Mouse (Mus musculus) G1E-ER4 (cell line): Measurements from ENCODE around the gene Nmnat2. TPM values are rescaled to one million over a fixed set of nuclear protein-coding genes. Genes with fewer than 3 reads are reported as not detected.

Experiments
- GATA1 ChIP-seq: IDR thresholded peaks from one replicate; pipeline ENCODE4 v1.8.0; 2012; ENCODE audit warnings: low read length, inconsistent platforms
- polyA plus RNA-seq: library from polyadenylated mRNA; stranded (reverse); fragments of >175 nt; gene quantifications from 2 replicates; pipeline ENCODE4 v1.2.3, GENCODE M21; 2012

Gene Nmnat2
- polyA plus RNA-seq, 1 experiment, result not detected

DNA sequence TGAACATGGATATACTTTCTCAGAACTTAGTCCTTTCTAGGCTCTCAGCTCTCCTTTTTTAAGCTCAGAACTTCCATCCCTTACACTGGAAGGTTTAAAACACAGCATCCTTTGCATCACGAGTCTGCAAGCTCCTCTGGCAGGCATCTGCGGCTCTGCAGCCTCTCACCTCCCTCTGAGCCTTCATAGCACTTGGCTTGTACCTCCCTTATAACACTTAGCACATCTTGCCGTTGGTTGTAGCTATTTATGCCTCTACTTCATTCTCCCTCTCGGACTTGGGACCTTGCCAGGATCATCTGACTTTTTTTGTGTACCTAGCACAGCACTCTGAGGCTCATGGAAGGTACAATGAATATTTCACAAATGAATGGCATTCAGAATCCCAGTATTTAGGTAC is 14.3 kb downstream of the Nmnat2 start:
- TF ChIP-seq GATA1, result no peak

DNA sequence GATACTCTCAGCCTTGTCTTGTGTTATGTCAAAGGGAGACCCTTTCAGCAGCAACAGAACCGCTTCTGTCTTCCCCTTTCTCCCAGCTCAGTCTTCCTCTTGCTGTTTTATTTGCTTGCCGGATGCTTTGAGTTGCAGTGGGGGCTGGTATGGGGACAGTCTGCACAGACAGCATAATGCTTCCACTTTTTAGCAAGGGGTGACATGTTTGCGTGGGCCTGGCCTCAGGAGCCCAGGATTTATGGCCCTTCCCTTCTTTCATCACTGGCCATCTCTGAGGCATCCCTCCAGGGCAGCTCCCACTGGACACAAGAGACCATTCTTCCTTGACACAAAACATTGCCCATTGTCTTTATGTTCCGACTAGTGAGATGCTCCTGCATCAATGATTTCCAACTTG is 18.2 kb downstream of the Nmnat2 start:
- no peak for TF ChIP-seq GATA1

DNA sequence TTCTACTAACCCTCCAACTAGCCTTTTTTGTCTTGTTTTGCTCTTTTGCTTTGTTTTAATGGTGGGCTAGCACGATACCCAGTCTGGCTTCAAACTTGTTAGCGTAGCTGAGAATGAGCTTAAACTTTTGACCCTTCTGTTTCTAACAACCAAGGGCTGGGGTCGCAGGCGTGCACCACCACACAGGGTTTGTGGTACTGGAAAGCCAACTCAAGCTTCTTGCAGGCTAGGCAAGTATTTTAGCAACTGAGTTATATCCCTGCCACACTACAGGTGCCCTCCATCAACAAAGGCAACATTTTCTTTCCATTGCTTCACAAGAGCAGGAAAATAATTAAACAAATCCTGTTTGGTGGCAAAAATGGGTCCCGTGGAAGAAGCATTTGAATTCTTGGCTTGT is 18.6 kb downstream of the Nmnat2 start:
- no peak for TF ChIP-seq GATA1

DNA sequence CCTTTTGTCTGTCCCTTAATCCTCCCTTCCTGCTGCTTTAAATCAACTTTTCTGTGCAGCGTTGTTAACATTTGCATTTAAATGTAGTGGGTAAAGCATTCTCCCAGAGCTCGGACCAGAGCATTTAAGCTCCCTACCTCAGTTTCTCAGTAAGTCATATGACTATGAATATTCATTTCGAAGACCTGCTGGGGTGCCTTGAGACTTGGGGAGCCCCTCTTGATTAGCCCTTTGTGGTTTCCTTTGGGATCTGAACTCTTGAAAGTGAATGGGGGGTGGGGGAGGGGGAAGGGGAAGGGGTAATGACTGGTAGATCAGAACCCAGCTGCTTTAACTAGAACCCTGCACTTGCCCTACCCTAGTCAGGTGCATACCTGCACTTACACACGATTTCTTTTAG is 19.1 kb downstream of the Nmnat2 start:
- no peak for TF ChIP-seq GATA1

DNA sequence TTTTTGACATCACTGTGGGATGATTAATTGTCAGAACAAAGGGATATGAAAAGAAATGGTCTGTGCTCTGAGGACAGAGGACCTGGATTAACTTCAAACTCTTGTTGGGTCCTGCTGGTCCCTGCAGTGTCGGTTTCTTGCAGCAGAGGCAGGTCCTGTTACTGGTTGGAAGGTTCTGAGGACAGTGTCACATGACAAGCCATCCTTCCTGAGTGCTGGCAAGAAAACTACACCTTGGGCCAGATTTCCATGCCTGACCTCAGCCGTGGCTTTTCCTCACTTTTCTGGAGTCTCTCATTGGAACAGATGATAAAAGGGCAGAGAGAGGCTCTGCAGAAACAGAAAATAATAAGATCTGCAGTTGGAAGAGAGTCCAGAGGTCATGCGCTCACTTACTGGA is 20.4 kb downstream of the Nmnat2 start:
- TF ChIP-seq GATA1, result no peak

DNA sequence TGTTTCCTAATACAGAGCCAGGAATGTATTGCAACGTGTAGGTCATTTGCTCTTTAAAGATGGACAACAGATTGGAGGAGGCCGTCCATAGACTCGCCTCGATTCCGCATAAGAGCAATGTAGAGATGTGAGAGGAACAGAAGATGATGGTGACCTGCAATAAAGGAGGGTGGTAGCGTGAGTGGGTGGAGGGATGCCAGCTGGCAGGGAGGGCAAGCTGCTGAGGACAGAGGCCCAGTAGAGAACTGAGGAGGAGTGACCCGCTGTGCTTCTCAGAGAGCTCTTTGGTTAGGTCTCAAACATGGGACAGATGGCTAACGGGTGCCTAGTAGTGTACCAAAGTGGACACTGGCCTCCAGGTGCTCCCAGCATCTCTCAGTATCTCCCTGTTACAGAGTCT is 23.9 kb downstream of the Nmnat2 start:
- no peak for TF ChIP-seq GATA1

DNA sequence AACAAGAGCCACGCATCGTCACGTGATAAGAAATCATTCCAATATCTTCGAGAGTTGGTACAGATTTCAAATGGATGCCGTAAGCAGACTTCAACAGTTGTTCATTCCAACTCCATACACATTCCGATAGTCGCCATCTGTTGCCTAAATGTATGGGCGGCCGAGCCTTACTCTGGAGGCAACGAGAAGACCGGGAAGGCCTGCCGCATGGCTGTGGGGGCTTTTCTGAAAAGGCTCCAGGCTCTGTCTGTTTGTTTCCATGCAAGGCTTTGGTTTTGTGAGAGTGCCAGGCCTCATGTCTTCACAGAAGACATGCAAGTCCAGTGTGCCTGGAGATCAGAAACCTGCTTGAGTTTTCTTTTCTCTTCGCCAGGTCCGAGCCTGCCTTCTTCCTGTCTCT is 28.6 kb downstream of the Nmnat2 start:
- TF ChIP-seq GATA1, result no peak

DNA sequence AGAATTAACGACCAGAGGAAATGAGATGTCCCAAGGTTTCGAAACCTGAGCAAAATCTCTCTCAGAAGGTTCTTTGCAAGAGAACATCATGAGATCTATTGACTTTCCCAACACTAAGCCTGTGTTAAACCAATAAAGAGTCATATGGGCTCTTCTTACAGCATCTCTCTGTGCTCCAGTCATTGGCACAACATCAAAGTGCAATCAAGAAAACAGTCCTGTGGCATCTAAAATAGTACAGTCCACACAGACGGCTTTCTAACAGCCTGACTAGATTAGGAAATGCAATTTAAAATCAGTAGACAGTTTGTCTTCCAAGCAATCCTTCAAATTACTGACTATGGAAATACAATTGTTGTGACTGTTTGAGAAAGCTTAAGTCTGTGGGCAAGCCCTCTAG is 32.2 kb downstream of the Nmnat2 start:
- TF ChIP-seq GATA1, result no peak

DNA sequence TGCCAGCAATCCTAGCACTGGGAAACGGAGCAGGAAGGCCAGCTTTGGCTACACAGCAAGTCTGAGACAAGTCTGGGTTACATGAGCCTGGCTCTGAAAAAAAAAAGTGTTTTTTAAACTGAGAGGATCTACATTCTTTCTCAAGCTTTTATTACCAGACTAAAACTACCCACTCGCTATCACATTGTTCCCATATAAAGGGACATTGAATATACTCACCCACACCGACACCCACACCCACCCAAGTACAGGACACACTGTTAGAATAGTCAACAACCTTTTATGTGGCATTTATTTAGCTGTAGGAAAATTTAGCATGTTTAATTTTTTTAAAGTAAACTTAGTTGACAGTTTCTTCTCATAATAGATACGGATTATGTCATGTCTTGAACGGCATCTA is 35.3 kb downstream of the Nmnat2 start:
- TF ChIP-seq GATA1, result no peak

DNA sequence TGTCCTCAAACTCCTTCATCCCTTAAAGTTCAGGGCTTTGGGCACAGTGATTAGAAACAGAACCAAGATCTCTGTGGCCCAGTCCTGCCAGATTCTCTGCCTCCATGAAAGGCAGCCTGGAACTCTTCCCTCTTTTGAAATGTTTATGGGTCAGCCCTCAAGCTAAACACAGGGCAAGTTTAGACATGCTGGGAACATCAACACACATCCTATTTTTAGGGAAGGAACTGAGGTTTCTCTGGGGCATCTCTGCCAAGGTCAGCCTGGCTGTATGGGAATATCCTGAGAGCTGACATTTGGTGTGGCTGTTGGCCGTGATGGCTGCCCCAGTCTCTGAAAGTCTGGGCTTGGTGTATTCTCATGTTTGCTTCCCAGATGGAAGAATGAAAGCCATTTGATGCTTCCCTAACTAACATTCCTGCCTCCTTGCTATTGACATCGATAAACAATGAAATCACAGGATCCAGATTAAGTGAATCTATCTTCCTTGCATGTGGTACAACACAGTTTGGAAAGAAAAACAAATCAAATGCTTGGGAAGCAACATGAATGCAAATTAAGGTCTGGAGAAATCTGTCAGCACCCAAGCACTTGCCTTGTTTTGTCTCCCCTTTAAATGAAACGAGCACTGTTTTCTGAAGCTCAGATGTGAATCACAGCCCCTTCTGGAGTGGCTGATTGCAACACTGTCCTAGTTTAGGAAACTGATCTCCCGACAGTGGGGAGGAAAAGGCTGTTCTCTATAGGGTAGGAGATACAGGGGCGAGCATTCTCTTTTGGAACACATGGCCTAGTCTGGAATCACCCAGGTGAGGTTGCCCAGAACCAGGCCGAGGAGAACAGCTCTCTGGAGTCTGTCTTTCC is 37.7 kb downstream of the Nmnat2 start:
- TF ChIP-seq GATA1, result no peak

DNA sequence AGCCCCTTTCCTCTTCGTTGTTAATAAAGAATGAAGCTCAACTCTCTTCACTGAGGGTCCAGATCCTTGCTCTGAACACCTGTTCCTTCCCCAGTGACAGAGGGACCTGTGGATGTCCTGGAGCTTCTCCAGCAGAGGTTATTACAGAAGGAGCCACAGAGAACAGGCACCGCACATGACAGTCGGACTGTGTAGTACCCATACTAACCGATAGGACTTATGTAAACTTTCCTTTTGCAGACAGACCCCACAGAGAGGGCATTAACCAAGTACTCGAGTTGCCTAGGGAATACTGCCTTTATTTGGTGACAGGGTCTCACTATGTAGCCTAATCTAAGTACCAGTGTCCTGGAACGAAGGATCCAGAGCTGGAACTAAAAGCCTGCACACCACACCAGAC is 39.0 kb downstream of the Nmnat2 start:
- no peak for TF ChIP-seq GATA1

DNA sequence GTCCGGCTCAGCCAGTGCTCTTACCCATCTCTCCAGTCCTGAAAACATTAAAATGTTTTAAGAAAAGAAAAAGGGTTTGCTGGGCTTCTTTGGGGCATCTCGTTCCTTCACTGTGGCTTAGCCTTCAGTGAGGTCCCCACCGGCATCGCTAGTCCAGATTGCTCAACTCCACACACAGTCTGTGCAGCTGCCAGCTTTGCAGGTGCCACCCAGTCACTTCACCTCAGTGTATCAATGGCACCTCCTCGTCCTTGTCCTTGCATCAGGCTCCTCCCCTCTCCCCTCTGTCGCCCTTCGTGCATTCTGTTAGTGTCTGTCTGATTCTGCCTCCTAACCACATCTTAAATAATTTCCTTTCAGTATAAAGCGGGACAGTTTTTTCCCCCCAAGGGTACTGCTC is 45.2 kb downstream of the Nmnat2 start:
- no peak for TF ChIP-seq GATA1

DNA sequence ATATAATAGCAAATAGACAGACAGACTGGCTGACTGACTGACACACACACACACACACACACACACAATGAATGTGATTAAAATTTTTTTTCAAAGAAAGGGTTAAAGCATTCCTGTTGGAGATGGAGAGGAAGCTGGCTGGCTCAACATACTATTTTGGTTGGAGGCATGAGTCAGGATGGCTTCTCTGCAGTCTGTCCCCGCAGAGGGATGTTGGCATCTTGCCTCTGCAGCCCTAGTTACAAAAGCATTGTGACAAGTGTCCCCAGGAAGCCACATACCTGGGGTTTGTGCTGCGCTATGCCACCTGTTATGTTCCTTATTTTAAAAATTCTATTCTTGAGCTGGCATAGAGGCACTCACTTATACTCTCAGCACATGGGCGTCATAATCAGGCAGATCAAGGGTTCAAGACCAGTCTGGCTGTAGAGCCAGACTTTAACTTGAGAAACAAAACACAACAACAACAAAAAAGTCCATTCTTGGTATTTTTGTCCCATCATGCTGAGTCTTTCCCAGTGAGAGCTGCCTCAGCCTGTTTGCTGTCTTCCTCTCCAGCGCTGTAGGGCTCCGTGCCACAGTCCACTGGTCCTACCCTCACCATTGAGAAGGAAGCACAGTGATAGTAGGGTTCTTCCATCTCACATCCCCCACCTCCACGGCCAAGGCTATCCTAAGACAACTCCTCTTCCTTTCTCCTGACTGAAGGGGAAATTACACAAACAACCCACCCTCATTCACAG is 45.9 kb downstream of the Nmnat2 start:
- TF ChIP-seq GATA1, result no peak

DNA sequence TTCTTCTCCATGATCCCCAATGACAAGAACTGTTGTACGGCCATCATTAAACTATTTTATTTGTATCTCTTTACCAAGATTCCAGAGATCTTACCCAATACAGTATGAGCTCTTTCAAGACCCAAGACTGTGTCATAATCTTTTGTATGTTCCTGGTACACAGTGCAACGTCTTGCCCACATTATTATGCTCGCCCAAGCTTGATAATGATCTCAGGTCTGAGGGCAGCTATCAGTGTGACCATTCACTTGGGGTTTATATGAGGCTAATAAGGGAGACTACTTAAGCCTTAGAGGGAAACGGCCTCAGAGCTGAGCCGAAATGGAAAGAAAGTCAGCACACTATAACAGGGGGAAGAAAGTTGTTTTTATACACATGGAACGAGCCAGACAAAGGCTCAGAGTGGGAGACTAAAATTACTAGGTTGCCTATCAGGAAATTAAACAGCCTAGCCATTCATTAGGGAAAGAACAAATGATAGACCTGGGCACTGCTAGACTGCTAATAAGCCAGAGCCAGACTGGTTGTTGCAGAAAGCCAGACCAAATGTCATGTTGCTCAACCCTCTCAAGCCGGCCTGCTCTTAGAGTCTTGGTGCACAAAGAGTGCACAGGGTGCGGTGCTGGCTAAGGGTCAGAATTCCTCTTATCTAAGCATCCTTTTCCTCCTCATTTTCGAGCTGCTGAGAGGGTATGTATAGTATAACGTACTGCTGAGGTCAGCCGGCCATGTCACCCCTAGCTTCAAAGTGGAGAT is 47.7 kb downstream of the Nmnat2 start:
- TF ChIP-seq GATA1, result no peak

DNA sequence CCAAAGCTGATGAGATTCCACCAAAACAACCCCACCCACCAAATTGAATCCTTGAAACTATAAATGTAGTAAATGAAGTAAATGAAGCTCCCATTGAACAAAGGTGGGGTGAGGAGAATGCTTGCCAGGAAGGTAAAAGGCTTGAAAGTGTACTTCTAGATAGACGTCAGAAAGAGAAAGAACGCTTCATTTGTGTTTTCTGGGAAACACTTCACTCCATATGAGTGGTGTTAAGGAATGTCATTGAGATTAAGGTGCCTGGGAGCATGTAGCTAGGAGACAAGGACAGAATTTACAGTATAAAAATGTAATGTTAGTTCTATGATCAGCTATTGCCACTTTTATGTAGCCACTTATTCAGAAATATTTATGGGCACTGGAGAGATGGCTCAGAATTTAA is 49.7 kb downstream of the Nmnat2 start:
- TF ChIP-seq GATA1, result no peak

DNA sequence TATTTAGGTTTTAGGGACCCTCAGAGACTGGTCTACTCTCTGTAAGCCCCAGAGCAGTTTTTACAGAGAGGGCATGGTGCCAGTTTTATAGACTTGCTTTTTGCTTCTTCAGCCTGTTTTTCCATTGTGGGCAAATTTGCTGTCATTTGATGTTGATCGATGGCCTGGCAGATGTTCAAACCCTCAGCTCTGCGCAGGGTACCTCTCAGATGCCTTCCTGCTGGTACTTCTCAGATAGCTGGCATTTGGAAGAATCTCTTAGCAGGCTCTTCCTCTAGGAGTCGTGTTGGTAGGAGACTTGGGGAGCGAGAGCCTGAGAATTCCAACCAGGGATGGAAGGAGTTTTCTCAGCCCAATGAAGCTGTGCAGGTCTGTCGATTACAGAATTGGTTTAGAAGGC is 51.3 kb downstream of the Nmnat2 start:
- no peak for TF ChIP-seq GATA1
